18 mouse cellular contexts compared by ENCODE assay signal in the genomic region with DNA sequence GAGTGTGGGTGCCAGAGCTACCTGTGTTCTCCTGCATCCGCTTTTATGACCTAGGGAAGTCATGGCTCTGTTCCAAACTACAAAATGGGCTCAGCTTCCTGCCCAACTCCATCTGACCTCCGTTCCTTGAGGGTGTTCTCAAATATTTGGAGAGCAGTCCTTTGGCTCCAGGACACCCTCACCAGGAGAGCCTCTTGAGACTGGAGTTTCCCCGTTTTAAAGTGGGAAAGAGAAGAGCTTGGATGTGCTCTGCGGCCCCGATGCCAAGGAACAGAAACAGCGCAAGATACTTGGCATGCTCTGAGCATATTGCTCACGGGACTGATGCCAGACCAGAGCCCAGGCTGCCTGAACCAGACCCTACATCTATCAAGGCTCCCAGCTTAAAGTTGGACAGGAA.
DNase-seq lines count a peak whose midpoint lies in the region; ATAC-seq and TF ChIP-seq lines count a peak whose summit lies in the region.
"Had no signal": no experiment of that assay in that cellular context is flagged by ENCODE, and none has a peak within 500 bp of the region (broad histone marks: within the 10 kb centered on the region; RNA-seq: fewer than 3 reads in every experiment).

No protein-coding gene starts in this region.

- 63% methylated on average over 7 of the region's 7 CpGs for WGBS in forebrain, postnatal 0 days
- 73% methylated on average over 7 of the region's 7 CpGs for WGBS in forebrain, embryonic 15.5 days
- 76% methylated on average over 7 of the region's 7 CpGs for WGBS in limb, embryonic 14.5 days
- 91% methylated on average over 7 of the region's 7 CpGs for WGBS in limb, embryonic 10.5 days

- DNase-seq in forebrain, postnatal 0 days, result peak; percentile 50
- no peak for DNase-seq in limb, embryonic 14.5 days (ENCODE audit: low spot score)
- no peak for DNase-seq in limb, embryonic 10.5 days (ENCODE audit: low spot score)
- peak; percentile 64 to 81 for DNase-seq in lung, adult 18-20 months
- peak; percentile 65 for DNase-seq in lung, postnatal 10 days
- no peak for DNase-seq in urinary bladder, adult 2 months (ENCODE audit: low spot score)
- DNase-seq: gastrocnemius, postnatal 10 days; kidney, adult 8-10 months; thymus, postnatal 4 days had no signal

- no peak overlapping the region for H3K4me2 ChIP-seq in forebrain, postnatal 0 days (ENCODE audit: low read depth)
- no peak overlapping the region for H3K4me2 ChIP-seq in forebrain, embryonic 15.5 days (replicated peaks)
- no peak overlapping the region for H3K4me2 ChIP-seq in limb, embryonic 14.5 days (replicated peaks; ENCODE audit: low read depth, low read length, severe bottlenecking)
- H3K4me2 ChIP-seq: embryonic facial prominence, embryonic 13.5 days; forebrain, embryonic 12.5 days; heart, embryonic 11.5 days; liver, embryonic 15.5 days had no signal

- no peak overlapping the region for H3K9ac ChIP-seq in forebrain, postnatal 0 days
- no peak overlapping the region for H3K9ac ChIP-seq in forebrain, embryonic 15.5 days (replicated peaks)
- H3K9ac ChIP-seq in limb, embryonic 14.5 days (ENCODE audit: low read depth, low read length, severe bottlenecking), result no peak overlapping the region
- H3K9ac ChIP-seq: embryonic facial prominence, embryonic 13.5 days; forebrain, embryonic 12.5 days; liver, embryonic 15.5 days had no signal

- peak; percentile 34; the same call in 1 of the 2 replicates for ATAC-seq in forebrain, postnatal 0 days
- ATAC-seq in forebrain, embryonic 15.5 days (replicated peaks), result no peak; the same call in 1 of the 2 replicates
- 0 out of 2 replicates have a peak, but pooled peaks have one; percentile 28 for ATAC-seq in limb, embryonic 14.5 days (ENCODE audit: low FRiP score, low read depth)
- ATAC-seq in granulocyte monocyte progenitor cell, adult 5-6 weeks (replicated peaks; ENCODE audit: poor library complexity, severe bottlenecking), result no peak
- ATAC-seq: CD4-positive, CD25-positive, alpha-beta regulatory T cell, adult 4 months had no signal

- no peak for TF ChIP-seq POLR2A in limb, embryonic 14.5 days (IDR thresholded peaks at IDR 0.05; ENCODE audit: borderline replicate concordance, extremely low read depth, insufficient read depth, insufficient read length)

- no peaks in the 10 kb centered on the region for H3K27me3 ChIP-seq in forebrain, postnatal 0 days (ENCODE audit: insufficient read depth, low read length)
- no peaks in the 10 kb centered on the region for H3K27me3 ChIP-seq in forebrain, embryonic 15.5 days
- no peaks in the 10 kb centered on the region for H3K27me3 ChIP-seq in limb, embryonic 14.5 days (ENCODE audit: control insufficient read depth, insufficient read depth, low read length)
- H3K27me3 ChIP-seq in limb, embryonic 10.5 days (ENCODE audit: low read depth, poor library complexity, severe bottlenecking), result no peaks in the 10 kb centered on the region
- H3K27me3 ChIP-seq: embryonic facial prominence, embryonic 13.5 days; forebrain, embryonic 12.5 days; liver, embryonic 15.5 days had no signal

- H3K4me1 ChIP-seq in forebrain, postnatal 0 days (ENCODE audit: insufficient read depth), result no peaks in the 10 kb centered on the region
- peaks cover 3% of the 10 kb centered on the region; the same call in 1 of the 2 replicates for H3K4me1 ChIP-seq in forebrain, embryonic 15.5 days
- peaks cover 14% of the 10 kb centered on the region; the same call in 1 of the 2 replicates for H3K4me1 ChIP-seq in limb, embryonic 14.5 days (ENCODE audit: control insufficient read depth, insufficient read depth, low read length)
- no peaks in the 10 kb centered on the region for H3K4me1 ChIP-seq in limb, embryonic 10.5 days
- H3K4me1 ChIP-seq: embryonic facial prominence, embryonic 13.5 days; forebrain, embryonic 12.5 days; liver, embryonic 15.5 days had no signal

- H3K4me3 ChIP-seq in forebrain, postnatal 0 days (ENCODE audit: low read depth, low read length), result no peak overlapping the region
- no peak overlapping the region for H3K4me3 ChIP-seq in forebrain, embryonic 15.5 days
- H3K4me3 ChIP-seq in limb, embryonic 14.5 days (replicated peaks; ENCODE audit: low read length), result no peak overlapping the region
- no peak overlapping the region for H3K4me3 ChIP-seq in limb, embryonic 10.5 days
- H3K4me3 ChIP-seq: embryonic facial prominence, embryonic 13.5 days; forebrain, embryonic 12.5 days; liver, embryonic 15.5 days; midbrain, embryonic 10.5 days; myocyte had no signal

- no peak overlapping the region for H3K27ac ChIP-seq in forebrain, postnatal 0 days (ENCODE audit: low read depth, low read length)
- no peak overlapping the region for H3K27ac ChIP-seq in forebrain, embryonic 15.5 days (replicated peaks)
- no peak overlapping the region for H3K27ac ChIP-seq in limb, embryonic 14.5 days (replicated peaks; ENCODE audit: low read depth, low read length)
- no peak overlapping the region for H3K27ac ChIP-seq in limb, embryonic 10.5 days
- H3K27ac ChIP-seq: embryonic facial prominence, embryonic 13.5 days; forebrain, embryonic 12.5 days; liver, embryonic 15.5 days; midbrain, embryonic 10.5 days had no signal

- TF ChIP-seq CTCF in forebrain, postnatal 0 days (IDR thresholded peaks at IDR 0.05; ENCODE audit: low read depth), result no peak

- H3K9me3 ChIP-seq in forebrain, postnatal 0 days (ENCODE audit: low read length), result no peaks in the 10 kb centered on the region
- no peaks in the 10 kb centered on the region for H3K9me3 ChIP-seq in forebrain, embryonic 15.5 days
- peaks cover 8% of the 10 kb centered on the region; the same call in 1 of the 2 replicates for H3K9me3 ChIP-seq in limb, embryonic 14.5 days (ENCODE audit: control insufficient read depth, low read length)
- H3K9me3 ChIP-seq in limb, embryonic 10.5 days (replicated peaks), result no peaks in the 10 kb centered on the region
- H3K9me3 ChIP-seq: embryonic facial prominence, embryonic 13.5 days; forebrain, embryonic 12.5 days; liver, embryonic 15.5 days; midbrain, embryonic 10.5 days had no signal

- 0 out of 2 replicates have a peak, but pooled peaks cover 6% of the 10 kb centered on the region for H3K36me3 ChIP-seq in forebrain, postnatal 0 days (ENCODE audit: insufficient read depth)
- H3K36me3 ChIP-seq in forebrain, embryonic 15.5 days, result 0 out of 2 replicates have a peak, but pooled peaks cover 3% of the 10 kb centered on the region
- peaks cover 64% of the 10 kb centered on the region for H3K36me3 ChIP-seq in limb, embryonic 14.5 days (ENCODE audit: control insufficient read depth, insufficient read depth, low read length)
- peaks cover 65% of the 10 kb centered on the region for H3K36me3 ChIP-seq in limb, embryonic 10.5 days

Comparison
In these comparisons a context has a peak if more than half of its experiments do, and no peak if none do; other contexts are left out.
1. ATAC-seq: peak in forebrain, postnatal 0 days (single experiment) and limb, embryonic 14.5 days (single experiment); none in forebrain, embryonic 15.5 days (single experiment) and granulocyte monocyte progenitor cell, adult 5-6 weeks (single experiment).
2. DNase-seq: peak in forebrain, postnatal 0 days (single experiment), lung, adult 18-20 months (2 of 2) and lung, postnatal 10 days (single experiment); none in limb, embryonic 14.5 days (single experiment), limb, embryonic 10.5 days (single experiment) and urinary bladder, adult 2 months (single experiment).